Mouse (Mus musculus) olfactory bulb, adult 2 months (tissue): ENCODE measurements around the gene Olfr1424.
"Not testable (repeated sequence)": the region's sequence is repeated elsewhere in the genome, so short reads cannot be mapped to it uniquely, and the experiment has no call there.

Experiments
- CTCF ChIP-seq: fragments of 200-500 bp; IDR thresholded peaks from 2 replicates; pipeline ENCODE4 v1.5.1; 2012; ENCODE audit warnings: low read depth, mild to moderate bottlenecking, low read length, moderate library complexity; ENCODE audit not compliant: insufficient read depth
- POLR2A ChIP-seq: fragments of 200-500 bp; IDR thresholded peaks from 2 replicates; pipeline ENCODE4 v1.6.1; 2012; ENCODE audit warnings: mild to moderate bottlenecking, low read depth, low read length, moderate library complexity; ENCODE audit not compliant: insufficient read depth

DNA sequence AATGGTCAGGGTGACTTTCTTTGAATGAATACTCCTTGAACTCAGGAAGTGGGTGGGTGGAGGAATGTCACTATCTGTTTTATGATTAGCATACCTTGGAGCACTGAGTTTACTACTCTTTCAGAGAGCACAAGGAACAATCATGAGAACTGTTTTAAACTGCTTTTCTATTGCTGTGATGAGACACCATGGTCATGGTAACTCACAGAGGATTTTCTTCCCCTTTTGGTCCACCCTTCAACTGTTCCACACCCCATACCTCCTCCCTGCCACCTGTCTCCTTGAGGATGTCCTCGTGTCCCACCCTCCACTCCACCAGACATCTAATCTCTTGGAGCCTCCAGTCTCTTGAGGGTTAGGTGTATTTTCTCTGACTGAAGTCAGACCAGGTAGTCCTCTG is 5.3 kb upstream of the Olfr1424 start:
- TF ChIP-seq CTCF, POLR2A: not testable (repeated sequence)
